Mouse (Mus musculus) kidney, adult 2 months (tissue): ENCODE measurements at regions not wholly inside any gene's neighbourhood (a gene's known extent, or its start where the extent isn't known, plus 50 kb on each side); places are given as distances from the start of the nearest gene placed in this dataset.

Experiments used
- CTCF ChIP-seq: fragments of 200-500 bp; conservative IDR thresholded peaks from 2 replicates; pipeline ENCODE4 v1.5.1; 2011; ENCODE audit warnings: low read depth, mild to moderate bottlenecking, control low read depth, low read length, moderate library complexity, mixed read lengths; ENCODE audit not compliant: insufficient read depth, insufficient read length
- POLR2A ChIP-seq: fragments of 200-500 bp; IDR thresholded peaks from one replicate; pipeline ENCODE4 v1.6.1; 2011; ENCODE audit warnings: low read depth, low read length, control low read depth

GRCm38 (mm10) chr4:31583495-31583894 is 380.4 kb upstream of the Map3k7 start:
- no peak for TF ChIP-seq CTCF
- TF ChIP-seq POLR2A, result no peak
